ENCODE assay signal across 9 mouse cellular contexts in genomic region chr5:143037201-143037600, GRCm38 (mm10).
A peak's percentile ranks its signal among the peaks of the same experiment; 100 is the strongest.
DNase-seq lines count a peak whose midpoint lies in the region; ATAC-seq lines count a peak whose summit lies in the region.
"Had no signal": no experiment of that assay in that cellular context is flagged by ENCODE, and none has a peak within 500 bp of the region (broad histone marks: within the 10 kb centered on the region; RNA-seq: fewer than 3 reads in every experiment).

No protein-coding gene starts in this region.

- H3K4me3 ChIP-seq in liver, embryonic 12.5 days, result no peak overlapping the region
- H3K4me3 ChIP-seq: limb, embryonic 12.5 days had no signal

- peaks cover 26% of the 10 kb centered on the region for H3K36me3 ChIP-seq in liver, embryonic 12.5 days

- H3K27ac ChIP-seq in liver, embryonic 12.5 days, result peak overlapping the region; percentile 76
- H3K27ac ChIP-seq: limb, embryonic 12.5 days had no signal

- no peaks in the 10 kb centered on the region for H3K9me3 ChIP-seq in liver, embryonic 12.5 days (replicated peaks)
- H3K9me3 ChIP-seq: limb, embryonic 12.5 days had no signal

- H3K4me1 ChIP-seq in liver, embryonic 12.5 days, result peaks cover 57% of the 10 kb centered on the region

- DNase-seq in heart, adult 9 months (ENCODE audit: low spot score in 2 of 2), result peak; percentile 46 to 62
- no peak for DNase-seq in heart, postnatal 25 days (ENCODE audit: low spot score)
- peak; percentile 40 for DNase-seq in right cerebral cortex, adult 18-20 months
- no peak for DNase-seq in right cerebral cortex, postnatal 25 days
- peak; percentile 77 for DNase-seq in cerebellum, adult 9-10 months
- peak; percentile 52 for DNase-seq in yolk sac, embryonic 10.5 days (ENCODE audit: low spot score)
- DNase-seq in ovary, postnatal 36 days (ENCODE audit: low spot score), result no peak

- WGBS in liver, embryonic 12.5 days (ENCODE audit: insufficient replicate concordance), result 10% methylated on average over 1 of the region's 1 CpGs

- peak; percentile 69 for ATAC-seq in liver, embryonic 12.5 days

- no peak overlapping the region for H3K4me2 ChIP-seq in liver, embryonic 12.5 days
- H3K4me2 ChIP-seq: limb, embryonic 12.5 days had no signal

- intact Hi-C loops in heart, postnatal 25 days (cut with DNase I), result loop anchor here (1.0 to 2.0 kb wide), 2 partner anchors 101 to 158 kb away; no protein-coding TSS in a partner anchor

- H3K9ac ChIP-seq in liver, embryonic 12.5 days, result 0 out of 2 replicates have a peak overlapping the region, but pooled peaks have one; percentile 28
- H3K9ac ChIP-seq: limb, embryonic 12.5 days had no signal

- H3K27me3 ChIP-seq in liver, embryonic 12.5 days (replicated peaks), result no peaks in the 10 kb centered on the region
- H3K27me3 ChIP-seq: limb, embryonic 12.5 days had no signal

Comparison
In these comparisons a context has a peak if more than half of its experiments do, and no peak if none do; other contexts are left out.
1. DNase-seq: peak in heart, adult 9 months (2 of 2), right cerebral cortex, adult 18-20 months (single experiment), cerebellum, adult 9-10 months (single experiment) and yolk sac, embryonic 10.5 days (single experiment); none in heart, postnatal 25 days (single experiment), right cerebral cortex, postnatal 25 days (single experiment) and ovary, postnatal 36 days (single experiment).